Mouse (Mus musculus) telencephalon, adult 2 months (tissue): Measurements from ENCODE around the gene Pmepa1.

Source experiments
- DNase-seq: peaks from one replicate; pipeline ENCODE4 v3.0.0-alpha.2; 2011; ENCODE audit warnings: low read depth, low spot score

The Pmepa1 gene

GRCm38 (mm10) chr2:173276409-173276808 lies at the start of gene Pmepa1:
Pmepa1 (minus strand) TSS chr2:173276533.
- peak; percentile 60 for DNase-seq

- DNase-seq: no peak
Measured at GRCm38 (mm10) chr2:173321754-173322153, 45.4 kb upstream of the Pmepa1 start.

GRCm38 (mm10) chr2:173321194-173321593 lies 44.9 kb upstream of the Pmepa1 start:
- no peak for DNase-seq

GRCm38 (mm10) chr2:173314291-173314690 lies 38.0 kb upstream of the Pmepa1 start:
- no peak for DNase-seq

DNA sequence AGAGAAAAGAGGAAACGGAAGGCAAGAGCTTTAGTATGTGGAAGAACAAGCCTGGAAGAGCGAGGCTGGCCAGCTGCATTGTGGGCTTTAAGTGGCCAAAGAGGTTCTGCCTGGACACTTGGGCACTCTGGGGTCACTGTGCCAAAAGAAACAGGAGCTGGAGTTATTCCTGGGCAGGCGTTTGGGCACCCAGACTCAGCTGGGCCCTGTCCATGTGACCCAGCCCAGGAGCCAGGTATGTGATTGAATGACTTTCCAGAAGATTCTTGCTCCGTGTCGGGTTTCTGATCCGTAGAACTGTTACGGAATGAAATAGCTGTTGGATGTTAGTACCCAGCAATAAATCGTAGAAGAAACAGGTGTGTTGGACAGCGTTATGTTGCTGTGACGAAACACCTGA lies 32.2 kb upstream of the Pmepa1 start:
- DNase-seq: no peak

GRCm38 (mm10) chr2:173307984-173308383 lies 31.7 kb upstream of the Pmepa1 start:
- no peak for DNase-seq

- peak; percentile 80 for DNase-seq
Measured at GRCm38 (mm10) chr2:173307561-173307960, 31.2 kb upstream of the Pmepa1 start.

GRCm38 (mm10) chr2:173306734-173307525 lies 30.6 kb upstream of the Pmepa1 start:
- peak; percentile 62 for DNase-seq

GRCm38 (mm10) chr2:173305011-173305410 lies 28.7 kb upstream of the Pmepa1 start:
- DNase-seq: no peak

DNA sequence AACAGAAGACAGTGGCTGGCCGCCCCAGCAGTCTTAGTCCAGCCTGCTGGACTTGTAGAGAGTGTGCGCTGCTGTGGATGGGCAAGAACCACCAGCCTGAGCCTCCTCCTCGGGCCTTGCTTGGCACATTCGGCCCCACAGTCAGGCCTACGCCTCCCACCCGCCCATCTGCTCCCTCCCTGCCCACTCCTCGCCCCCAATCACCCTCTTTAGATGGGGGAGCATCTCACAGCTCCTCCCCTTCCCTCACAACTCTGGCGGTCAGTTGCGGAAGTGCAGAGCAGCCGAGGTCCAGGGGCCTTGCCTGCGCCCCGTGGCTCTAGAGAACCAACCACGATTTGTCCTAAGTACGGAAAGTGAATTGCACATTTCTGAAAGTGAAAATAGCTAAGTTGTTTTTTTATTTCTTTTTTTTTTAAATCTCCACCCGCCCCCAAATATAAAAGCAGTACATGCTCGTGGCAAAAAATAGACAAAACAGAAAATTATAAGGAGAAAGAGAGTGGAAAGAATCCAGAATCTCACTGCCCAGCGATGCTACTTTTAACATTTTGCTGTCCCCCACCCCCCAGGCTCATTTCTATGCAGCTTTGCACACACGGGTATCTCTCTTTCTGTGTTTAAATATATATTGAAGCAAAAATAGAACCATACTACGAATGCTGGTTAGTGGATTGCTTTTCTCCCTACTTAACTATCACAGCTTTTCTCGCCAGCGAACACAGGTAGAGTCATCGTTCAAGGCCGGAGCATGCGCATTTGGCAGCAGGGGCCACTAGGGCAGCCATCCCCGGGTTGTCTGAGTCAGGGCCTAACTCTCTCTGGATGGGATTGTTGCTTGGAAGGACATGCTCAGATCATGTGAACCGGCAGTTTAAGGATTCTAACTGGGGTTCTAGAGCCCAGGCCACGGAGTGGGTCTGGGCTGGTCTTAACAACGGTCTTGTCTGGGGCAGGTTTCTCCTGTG lies 24.6 kb upstream of the Pmepa1 start:
- DNase-seq: peak; percentile 83

GRCm38 (mm10) chr2:173296408-173296807 lies 20.1 kb upstream of the Pmepa1 start:
- no peak for DNase-seq

- DNase-seq: no peak
Measured at GRCm38 (mm10) chr2:173293042-173293441, 16.7 kb upstream of the Pmepa1 start.

GRCm38 (mm10) chr2:173292551-173292950 lies 16.2 kb upstream of the Pmepa1 start:
- DNase-seq: no peak

DNA sequence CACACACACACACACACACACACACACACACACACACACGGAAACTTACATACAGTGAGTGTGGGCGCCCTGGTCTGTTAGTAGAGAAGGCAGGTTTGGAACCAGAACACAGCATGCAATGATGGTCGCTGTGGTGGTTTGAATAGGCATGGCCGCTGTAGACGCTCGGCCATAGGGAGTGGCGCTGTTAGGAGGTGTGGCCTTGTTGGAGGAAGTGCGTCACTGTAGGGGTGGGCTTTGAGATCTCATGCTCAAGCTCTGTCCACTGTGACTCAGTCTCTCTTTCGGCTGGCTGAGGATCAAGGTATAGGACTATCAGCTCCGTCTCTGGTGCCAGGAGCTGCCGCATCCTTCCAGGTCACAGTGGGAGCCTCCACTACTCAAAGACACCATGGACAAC lies 14.6 kb upstream of the Pmepa1 start:
- no peak for DNase-seq

- no peak for DNase-seq
Measured at GRCm38 (mm10) chr2:173289928-173290327, 13.6 kb upstream of the Pmepa1 start.

- no peak for DNase-seq
Measured at GRCm38 (mm10) chr2:173285816-173286538, 9.6 kb upstream of the Pmepa1 start.

DNA sequence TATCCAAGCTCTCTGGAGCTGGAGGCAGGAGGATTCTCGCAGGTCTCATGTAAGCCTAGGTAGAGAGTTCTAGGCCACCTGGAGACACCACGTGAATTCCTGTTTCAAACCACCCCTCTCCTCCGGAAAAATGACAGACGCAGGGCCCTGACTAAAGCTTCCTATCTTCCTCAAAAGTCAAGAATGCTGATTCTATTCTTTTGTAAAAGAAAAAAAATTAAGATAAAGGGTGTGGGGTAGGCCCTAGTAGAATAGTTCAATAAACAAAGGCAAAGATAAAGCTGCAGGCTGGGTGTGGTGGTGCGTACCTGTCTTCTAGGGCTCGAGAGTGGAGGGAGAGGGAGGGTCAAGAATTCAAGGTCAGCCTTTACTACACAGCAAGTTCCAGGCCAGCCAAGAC lies 8.4 kb upstream of the Pmepa1 start:
- DNase-seq: no peak

DNA sequence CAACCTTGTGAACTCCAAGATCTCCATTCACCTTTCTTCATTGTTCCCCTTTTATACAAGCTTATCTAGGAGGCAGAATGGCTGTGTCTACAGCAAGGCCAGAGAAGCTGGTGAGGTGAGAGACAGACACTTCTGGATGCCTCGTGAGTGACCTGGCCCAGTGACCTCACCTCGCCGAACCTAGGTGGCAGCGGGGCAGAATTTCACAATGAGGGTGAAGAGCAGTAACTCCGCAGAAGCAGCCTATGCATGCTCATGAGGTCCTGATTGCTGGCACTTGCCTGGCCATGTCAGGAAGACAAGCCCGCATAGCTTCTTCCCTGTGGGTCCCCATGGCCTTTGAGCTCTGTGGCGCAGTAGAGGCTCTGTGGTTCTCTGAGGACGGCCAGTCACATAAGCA lies 5.9 kb upstream of the Pmepa1 start:
- DNase-seq: no peak

- no peak for DNase-seq
Measured at GRCm38 (mm10) chr2:173281021-173281937, 4.9 kb upstream of the Pmepa1 start.

DNA sequence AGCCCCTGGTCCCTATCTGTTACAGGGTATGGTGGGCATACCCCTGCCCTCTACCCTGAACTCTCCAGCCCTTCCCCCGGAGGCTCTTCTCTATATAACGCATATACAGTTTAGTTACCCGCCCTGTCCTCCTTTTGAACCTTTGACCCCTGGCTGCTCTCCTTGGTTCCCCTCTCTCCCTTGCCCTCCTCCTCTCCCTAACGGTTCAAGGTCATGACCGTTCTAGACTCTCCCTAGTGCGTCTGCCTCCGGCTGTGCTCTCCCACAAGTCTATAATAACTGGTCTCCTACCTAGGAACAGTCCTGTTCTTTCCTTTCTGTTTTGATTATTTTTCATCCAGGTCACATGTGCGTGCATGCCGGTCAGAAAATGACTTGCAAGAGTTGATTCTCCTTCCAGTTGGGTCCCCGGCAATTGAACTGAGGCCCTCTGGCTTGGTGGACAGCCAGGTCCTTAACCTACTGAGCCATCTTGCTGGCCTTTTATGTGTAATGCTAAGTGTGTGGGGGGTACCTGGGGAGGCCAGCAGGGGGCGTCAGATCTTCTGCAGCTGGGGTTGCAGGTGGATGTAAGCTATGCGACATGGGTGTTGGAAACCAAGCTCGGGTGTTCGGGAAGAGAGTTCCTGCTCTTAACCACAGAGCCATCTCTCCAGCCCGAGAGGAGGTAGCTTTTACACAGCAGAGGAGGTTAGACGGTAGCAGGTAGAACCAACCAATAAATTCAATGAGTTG lies 2.7 kb upstream of the Pmepa1 start:
- no peak for DNase-seq
